Mouse (Mus musculus) gastrocnemius, adult 8-10 months (tissue): ENCODE results near the gene Slc10a4. TPM values are rescaled to one million over a fixed set of nuclear protein-coding genes. Genes with fewer than 3 reads are reported as not detected.
"Not testable (repeated sequence)": the region's sequence is repeated elsewhere in the genome, so short reads cannot be mapped to it uniquely, and the experiment has no call there.

Experiments
- DNase-seq, 2 experiments: peaks; one replicate each; pipeline ENCODE4 v3.0.0; 2022; ENCODE audit warnings: low spot score in 2 of 2
- total RNA-seq, 4 experiments: library from RNA; stranded (reverse); gene quantifications; 2 replicates each; pipeline ENCODE4 v1.2.4; 2022

Gene Slc10a4
- not detected for total RNA-seq

- no peak for DNase-seq
Observed at GRCm38 (mm10) chr5:73006784-73007581, at the start of gene Slc10a4. Gene Slc10a4, plus strand, starts transcription at chr5:73006883.

- DNase-seq: no peak
Observed at GRCm38 (mm10) chr5:72957281-72957680, 49.4 kb upstream of the Slc10a4 start.

GRCm38 (mm10) chr5:72960096-72960495, 46.6 kb upstream of the Slc10a4 start:
- no peak for DNase-seq

GRCm38 (mm10) chr5:72965706-72966105, 41.0 kb upstream of the Slc10a4 start:
- no peak for DNase-seq

- DNase-seq: no peak
Observed at GRCm38 (mm10) chr5:72972435-72972834, 34.2 kb upstream of the Slc10a4 start.

GRCm38 (mm10) chr5:72972934-72973333, 33.7 kb upstream of the Slc10a4 start:
- DNase-seq: no peak

GRCm38 (mm10) chr5:72974602-72975001, 32.1 kb upstream of the Slc10a4 start, which contains the start of gene Gm10135:
Gene Gm10135, minus strand, starts transcription at chr5:72974702.
- DNase-seq: no peak

GRCm38 (mm10) chr5:72975996-72976395, 30.7 kb upstream of the Slc10a4 start:
- no peak for DNase-seq

- no peak for DNase-seq
Observed at GRCm38 (mm10) chr5:72976539-72976938, 30.1 kb upstream of the Slc10a4 start.

- no peak for DNase-seq
Observed at GRCm38 (mm10) chr5:72984091-72984490, 22.6 kb upstream of the Slc10a4 start.

- DNase-seq: no peak
Observed at GRCm38 (mm10) chr5:72987786-72988185, 18.9 kb upstream of the Slc10a4 start.

- no peak for DNase-seq
Observed at GRCm38 (mm10) chr5:72989756-72990155, 16.9 kb upstream of the Slc10a4 start.

- no peak for DNase-seq
Observed at GRCm38 (mm10) chr5:72992474-72992873, 14.2 kb upstream of the Slc10a4 start.

- DNase-seq: no peak
Observed at GRCm38 (mm10) chr5:72994424-72994823, 12.3 kb upstream of the Slc10a4 start.

- no peak for DNase-seq
Observed at GRCm38 (mm10) chr5:72994928-72995327, 11.8 kb upstream of the Slc10a4 start.

- no peak for DNase-seq
Observed at GRCm38 (mm10) chr5:72995379-72995778, 11.3 kb upstream of the Slc10a4 start.

- not testable (repeated sequence) for DNase-seq
Observed at GRCm38 (mm10) chr5:72998546-72998945, 8.1 kb upstream of the Slc10a4 start.

GRCm38 (mm10) chr5:73004046-73004445, 2.6 kb upstream of the Slc10a4 start:
- DNase-seq: no peak

- no peak for DNase-seq
Observed at GRCm38 (mm10) chr5:73007582-73007959, 888 bp downstream of the Slc10a4 start.

- not testable (repeated sequence) for DNase-seq
Observed at GRCm38 (mm10) chr5:73008230-73008629, 1.5 kb downstream of the Slc10a4 start.

- not testable (repeated sequence) for DNase-seq
Observed at GRCm38 (mm10) chr5:73011806-73012205, 5.1 kb downstream of the Slc10a4 start.

- not testable (repeated sequence) for DNase-seq
Observed at GRCm38 (mm10) chr5:73012884-73013610, 6.4 kb downstream of the Slc10a4 start.
